Mouse (Mus musculus) embryonic facial prominence, embryonic 12.5 days (tissue): ENCODE results near the gene Dcbld2. TPM values are rescaled to one million over a fixed set of nuclear protein-coding genes. Genes with fewer than 3 reads are reported as not detected.

Experiments used
- ATAC-seq: fragments of 200-750 bp; cut with Nextera tagmentation; 2 replicates; pipeline ENCODE4 v1.8.0; 2017; ENCODE audit not compliant: insufficient number of reproducible peaks, insufficient read depth, low FRiP score, low TSS enrichment
- H3K27ac ChIP-seq: fragments of 300-500 bp; sonication (generic); 2 replicates; pipeline ENCODE4 v1.5.1; 2016; ENCODE audit warnings: mild to moderate bottlenecking
- H3K27me3 ChIP-seq: fragments of 300-500 bp; sonication (generic); 2 replicates; pipeline ENCODE4 v1.6.1; 2016; ENCODE audit warnings: mild to moderate bottlenecking, moderate library complexity
- H3K36me3 ChIP-seq: fragments of 300-500 bp; sonication (generic); 2 replicates; pipeline ENCODE4 v1.6.1; 2016; ENCODE audit warnings: mild to moderate bottlenecking
- H3K4me1 ChIP-seq: fragments of 300-500 bp; sonication (generic); 2 replicates; pipeline ENCODE4 v1.6.1; 2016
- H3K4me2 ChIP-seq: fragments of 300-500 bp; sonication (generic); replicated peaks from 2 replicates; pipeline ENCODE4 v1.6.1; 2016; ENCODE audit warnings: mild to moderate bottlenecking, moderate library complexity
- H3K4me3 ChIP-seq: fragments of 300-500 bp; sonication (generic); 2 replicates; pipeline ENCODE4 v1.5.1; 2016; ENCODE audit warnings: mild to moderate bottlenecking
- H3K9ac ChIP-seq: fragments of 300-500 bp; sonication (generic); 2 replicates; pipeline ENCODE4 v1.6.1; 2016; ENCODE audit warnings: mild to moderate bottlenecking, moderate library complexity
- H3K9me3 ChIP-seq: fragments of 300-500 bp; sonication (generic); 2 replicates; pipeline ENCODE4 v1.6.1; 2016; ENCODE audit warnings: mild to moderate bottlenecking, moderate library complexity
- WGBS: fragments of 180-500 bp; shearing (Covaris S2); methylation state at CpG from one replicate; pipeline ENCODE4 v1.1.7; 2016; 5-methylcytosine and 5-hydroxymethylcytosine counted together
- polyA plus RNA-seq: library from polyadenylated mRNA; unstranded; fragments of >200 nt; fragmentation: Nextera tagmentation; extraction: Ambion mirVana; gene quantifications from 2 replicates; pipeline ENCODE4 v1.2.1, GENCODE M21; 2016

Dcbld2 gene
- polyA plus RNA-seq, 1 experiment from 2014 or later, result 7.5 TPM

- no peaks in the 10 kb centered on the region for H3K27me3 ChIP-seq
- no peaks in the 10 kb centered on the region for H3K9me3 ChIP-seq
- no peak for ATAC-seq
- peaks cover 37% of the 10 kb centered on the region for H3K36me3 ChIP-seq
- no peak overlapping the region for H3K9ac ChIP-seq
- 92% methylated on average over 8 of the region's 8 CpGs for WGBS
- H3K4me3 ChIP-seq, result no peak overlapping the region
- H3K27ac ChIP-seq, result no peak overlapping the region
- no peak overlapping the region for H3K4me2 ChIP-seq
- H3K4me1 ChIP-seq, result no peaks in the 10 kb centered on the region
Measured at GRCm38 (mm10) chr16:58470061-58470460, 61.8 kb downstream of the Dcbld2 start.

DNA sequence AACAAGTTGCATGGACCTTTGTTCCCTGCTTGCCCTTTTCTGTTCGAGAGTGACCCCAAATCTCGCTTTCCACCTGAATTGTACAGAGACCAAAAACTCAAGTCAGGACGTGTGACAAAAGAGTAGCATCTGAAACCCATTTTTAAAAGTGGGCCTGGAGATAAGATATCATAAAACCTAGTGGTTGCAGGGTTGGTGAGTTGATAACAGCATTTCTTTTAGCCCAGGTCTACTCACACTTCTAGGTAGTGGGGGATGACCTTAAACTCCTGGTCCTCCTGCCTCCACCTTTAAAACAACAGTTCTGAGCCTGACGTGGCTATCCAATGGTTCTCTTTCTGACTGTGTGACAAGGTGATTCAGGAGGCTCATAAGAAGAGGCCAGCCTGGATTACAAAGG is 62.6 kb downstream of the Dcbld2 start:
- Histone ChIP-seq H3K4me3 (no peak overlapping the region), H3K4me2 (no peak overlapping the region), H3K9me3 (no peaks in the 10 kb centered on the region), H3K27me3 (no peaks in the 10 kb centered on the region), H3K36me3 (peaks cover 29% of the 10 kb centered on the region), H3K27ac (no peak overlapping the region), H3K4me1 (no peaks in the 10 kb centered on the region), H3K9ac (no peak overlapping the region)
- WGBS, result 88% methylated on average over 4 of the region's 4 CpGs
- no peak for ATAC-seq

- ATAC-seq, result no peak
- no peak overlapping the region for H3K27ac ChIP-seq
- no peaks in the 10 kb centered on the region; the same call in 1 of the 2 replicates for H3K9me3 ChIP-seq
- no peak overlapping the region for H3K4me3 ChIP-seq
- H3K9ac ChIP-seq, result no peak overlapping the region
- no peaks in the 10 kb centered on the region for H3K4me1 ChIP-seq
- H3K4me2 ChIP-seq, result no peak overlapping the region
- H3K27me3 ChIP-seq, result no peaks in the 10 kb centered on the region
- WGBS, result 68% methylated on average over 3 of the region's 3 CpGs
- H3K36me3 ChIP-seq, result 0 out of 2 replicates have a peak, but pooled peaks cover 12% of the 10 kb centered on the region
Measured at GRCm38 (mm10) chr16:58474875-58475274, 66.6 kb downstream of the Dcbld2 start.

DNA sequence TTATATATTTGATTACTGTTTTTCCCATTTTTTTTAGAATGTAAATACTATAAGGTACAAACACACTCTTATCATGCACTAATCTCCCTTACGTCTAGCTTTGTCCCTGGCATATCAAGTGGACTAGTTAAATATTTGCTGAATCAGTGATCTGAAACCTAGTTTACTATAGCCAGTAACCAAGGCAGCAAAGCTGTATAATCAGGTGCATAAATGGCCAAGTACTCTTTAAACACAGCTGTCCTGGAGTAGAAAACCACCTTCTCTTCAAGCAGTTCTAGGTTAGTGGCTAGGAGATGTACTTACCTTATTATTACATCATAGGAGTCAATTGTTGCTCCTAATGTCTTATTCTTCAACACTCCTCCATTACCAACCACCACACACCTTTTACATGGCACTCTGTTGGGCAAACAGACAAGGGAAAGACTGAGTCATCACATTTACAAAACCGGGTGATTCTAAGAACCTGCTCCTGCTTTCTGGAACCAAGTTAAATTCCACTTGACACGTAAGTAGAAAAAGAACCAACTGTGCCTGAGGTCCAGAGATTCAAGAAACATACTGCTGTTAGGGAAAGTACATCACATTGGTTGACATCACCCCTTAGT is 67.4 kb downstream of the Dcbld2 start:
- Histone ChIP-seq H3K4me2 (no peak overlapping the region), H3K27me3 (no peaks in the 10 kb centered on the region), H3K4me1 (no peaks in the 10 kb centered on the region), H3K9me3 (no peaks in the 10 kb centered on the region; the same call in 1 of the 2 replicates), H3K27ac (no peak overlapping the region), H3K4me3 (no peak overlapping the region), H3K9ac (no peak overlapping the region), H3K36me3 (0 out of 2 replicates have a peak, but pooled peaks cover 12% of the 10 kb centered on the region)
- ATAC-seq, result no peak
- 91% methylated on average over 3 of the region's 3 CpGs for WGBS

DNA sequence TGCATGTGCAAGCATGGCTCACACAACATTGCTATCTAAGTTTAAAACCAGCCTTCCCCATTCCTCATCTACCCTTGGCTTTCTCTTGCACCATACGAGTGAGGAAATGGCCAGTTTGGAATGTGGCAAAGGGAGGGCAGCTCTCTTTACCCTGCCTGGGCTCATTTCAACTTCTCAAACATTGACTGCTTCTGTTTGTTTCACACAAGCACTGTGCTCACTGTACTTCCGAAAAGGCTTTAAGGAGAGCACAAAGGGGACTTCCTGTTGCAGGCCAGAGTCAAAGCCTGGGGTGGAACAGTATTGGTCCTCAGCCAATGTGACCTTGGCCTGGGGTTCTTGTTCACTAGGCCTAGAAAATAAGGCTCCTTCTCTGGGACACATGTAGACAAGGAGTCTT is 68.1 kb downstream of the Dcbld2 start:
- no peaks in the 10 kb centered on the region for H3K4me1 ChIP-seq
- H3K9me3 ChIP-seq, result no peaks in the 10 kb centered on the region; the same call in 1 of the 2 replicates
- H3K4me2 ChIP-seq, result no peak overlapping the region
- H3K36me3 ChIP-seq, result 0 out of 2 replicates have a peak, but pooled peaks cover 12% of the 10 kb centered on the region
- H3K27me3 ChIP-seq, result no peaks in the 10 kb centered on the region
- no peak for ATAC-seq
- 79% methylated on average over 2 of the region's 2 CpGs for WGBS
- H3K4me3 ChIP-seq, result no peak overlapping the region
- H3K27ac ChIP-seq, result no peak overlapping the region
- no peak overlapping the region for H3K9ac ChIP-seq

GRCm38 (mm10) chr16:58479898-58480448 is 71.7 kb downstream of the Dcbld2 start:
- Histone ChIP-seq H3K27me3 (no peaks in the 10 kb centered on the region), H3K9ac (no peak overlapping the region), H3K4me3 (no peak overlapping the region), H3K27ac (no peak overlapping the region), H3K4me1 (no peaks in the 10 kb centered on the region), H3K36me3 (0 out of 2 replicates have a peak, but pooled peaks cover 5% of the 10 kb centered on the region), H3K9me3 (no peaks in the 10 kb centered on the region; the same call in 1 of the 2 replicates), H3K4me2 (no peak overlapping the region)
- 88% methylated on average over 4 of the region's 4 CpGs for WGBS
- no peak for ATAC-seq

GRCm38 (mm10) chr16:58481219-58481905 is 73.1 kb downstream of the Dcbld2 start:
- no peak for ATAC-seq
- Histone ChIP-seq H3K36me3 (0 out of 2 replicates have a peak, but pooled peaks cover 5% of the 10 kb centered on the region), H3K27me3 (no peaks in the 10 kb centered on the region), H3K27ac (no peak overlapping the region), H3K4me3 (no peak overlapping the region), H3K4me1 (no peaks in the 10 kb centered on the region), H3K4me2 (no peak overlapping the region), H3K9ac (no peak overlapping the region), H3K9me3 (no peaks in the 10 kb centered on the region; the same call in 1 of the 2 replicates)
- whole genome bisulfite sequencing, result 80% methylated on average over 9 of the region's 9 CpGs

- Histone ChIP-seq H3K27ac (no peak overlapping the region), H3K27me3 (no peaks in the 10 kb centered on the region), H3K4me1 (no peaks in the 10 kb centered on the region), H3K9ac (no peak overlapping the region), H3K36me3 (0 out of 2 replicates have a peak, but pooled peaks cover 5% of the 10 kb centered on the region), H3K4me3 (no peak overlapping the region), H3K9me3 (no peaks in the 10 kb centered on the region; the same call in 1 of the 2 replicates), H3K4me2 (no peak overlapping the region)
- WGBS, result 81% methylated on average over 5 of the region's 5 CpGs
- no peak for ATAC-seq
Measured at GRCm38 (mm10) chr16:58481906-58482270, 73.6 kb downstream of the Dcbld2 start.

GRCm38 (mm10) chr16:58482296-58482695 is 74.1 kb downstream of the Dcbld2 start:
- no peaks in the 10 kb centered on the region for H3K4me1 ChIP-seq
- H3K36me3 ChIP-seq, result 0 out of 2 replicates have a peak, but pooled peaks cover 5% of the 10 kb centered on the region
- H3K27me3 ChIP-seq, result no peaks in the 10 kb centered on the region
- WGBS, result 50% methylated on average over 3 of the region's 3 CpGs
- no peak overlapping the region for H3K9ac ChIP-seq
- no peak for ATAC-seq
- no peak overlapping the region for H3K4me3 ChIP-seq
- no peak overlapping the region for H3K27ac ChIP-seq
- H3K4me2 ChIP-seq, result no peak overlapping the region
- no peaks in the 10 kb centered on the region; the same call in 1 of the 2 replicates for H3K9me3 ChIP-seq

GRCm38 (mm10) chr16:58487861-58488260 is 79.6 kb downstream of the Dcbld2 start:
- 82% methylated on average over 6 of the region's 6 CpGs for WGBS
- no peak for ATAC-seq
- H3K4me1 ChIP-seq, result no peaks in the 10 kb centered on the region
- H3K27ac ChIP-seq, result no peak overlapping the region
- H3K9ac ChIP-seq, result no peak overlapping the region
- H3K27me3 ChIP-seq, result no peaks in the 10 kb centered on the region
- no peak overlapping the region for H3K4me2 ChIP-seq
- no peak overlapping the region for H3K4me3 ChIP-seq
- H3K9me3 ChIP-seq, result no peaks in the 10 kb centered on the region
- peaks cover 7% of the 10 kb centered on the region; the same call in 1 of the 2 replicates for H3K36me3 ChIP-seq

DNA sequence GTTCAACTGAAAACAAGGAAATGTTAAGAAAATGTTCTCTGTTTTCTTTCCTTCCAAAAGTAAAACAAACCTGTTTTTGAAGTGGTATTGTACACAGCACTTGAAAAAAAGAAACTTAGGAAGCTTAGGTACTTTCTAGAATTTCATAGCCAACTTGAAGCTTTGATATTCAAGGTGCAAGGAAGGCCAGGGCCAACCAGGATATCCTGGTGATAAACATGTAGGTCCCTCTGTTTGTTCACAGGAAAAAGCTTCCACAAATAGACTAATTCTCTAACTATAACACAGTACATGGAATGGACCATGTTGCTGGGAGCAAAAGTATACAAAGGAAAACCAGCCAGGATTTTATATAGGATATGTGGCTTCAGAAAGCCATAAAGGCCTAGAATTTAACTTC is 88.5 kb downstream of the Dcbld2 start:
- H3K27ac ChIP-seq, result no peak overlapping the region; the same call in 1 of the 2 replicates
- H3K9me3 ChIP-seq, result no peaks in the 10 kb centered on the region
- H3K4me2 ChIP-seq, result no peak overlapping the region
- no peak overlapping the region for H3K9ac ChIP-seq
- H3K4me1 ChIP-seq, result no peaks in the 10 kb centered on the region
- no peaks in the 10 kb centered on the region for H3K27me3 ChIP-seq
- ATAC-seq, result no peak
- H3K36me3 ChIP-seq, result no peaks in the 10 kb centered on the region
- no peak overlapping the region for H3K4me3 ChIP-seq
